Mouse (Mus musculus) forelimb bud, embryonic 11.5 days (tissue): ENCODE measurements at regions not wholly inside any gene's neighbourhood (a gene's known extent, or its start where the extent isn't known, plus 50 kb on each side); places are given as distances from the start of the nearest gene placed in this dataset.
A peak's percentile ranks its signal among the peaks of the same experiment; 100 is the strongest.
"Not testable (repeated sequence)": the region's sequence is repeated elsewhere in the genome, so short reads cannot be mapped to it uniquely, and the experiment has no call there.

Source experiments
- DNase-seq: peaks from one replicate; pipeline ENCODE4 v3.0.0-alpha.2; 2012; ENCODE audit warnings: low read depth, low spot score

DNA sequence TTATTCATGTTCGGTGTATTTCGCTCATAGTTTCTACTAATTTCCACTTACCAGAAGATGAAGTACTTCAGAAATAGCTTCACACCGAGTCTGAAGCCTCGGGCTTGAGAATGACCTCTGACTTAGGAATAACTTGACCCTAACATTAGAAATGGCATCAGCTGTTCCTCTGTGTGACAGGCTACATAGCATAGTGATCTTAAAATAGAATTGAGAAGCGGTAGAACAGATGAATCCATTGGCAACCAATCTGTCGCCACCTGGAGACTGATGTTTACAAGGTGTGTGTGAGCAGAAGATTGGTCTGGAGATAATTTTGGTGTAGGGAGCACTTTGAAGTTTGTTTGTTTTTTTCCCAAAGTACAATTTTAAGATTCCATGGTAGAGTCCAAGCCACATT, 60.9 kb upstream of the Ahi1 start:
- no peak for DNase-seq

DNA sequence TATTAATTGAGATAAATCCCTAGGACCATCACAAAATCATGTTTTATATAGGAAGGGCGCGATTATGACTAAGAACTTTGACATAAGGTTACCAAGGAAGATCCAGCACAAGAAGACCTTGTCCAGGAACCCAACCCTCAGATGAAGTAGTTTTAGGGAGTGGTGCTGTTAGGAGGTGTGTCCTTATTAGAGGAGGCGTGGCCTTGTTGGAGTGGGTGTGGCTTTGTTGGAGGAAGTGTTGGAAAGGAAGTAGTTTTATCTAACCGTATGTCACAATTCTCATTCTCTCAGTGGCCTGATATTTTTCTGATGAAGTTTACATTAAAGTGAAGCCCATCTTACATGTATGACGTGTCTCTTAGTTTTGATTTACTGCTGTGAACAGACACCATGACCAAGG, 68.7 kb upstream of the Ahi1 start:
- no peak for DNase-seq

DNA sequence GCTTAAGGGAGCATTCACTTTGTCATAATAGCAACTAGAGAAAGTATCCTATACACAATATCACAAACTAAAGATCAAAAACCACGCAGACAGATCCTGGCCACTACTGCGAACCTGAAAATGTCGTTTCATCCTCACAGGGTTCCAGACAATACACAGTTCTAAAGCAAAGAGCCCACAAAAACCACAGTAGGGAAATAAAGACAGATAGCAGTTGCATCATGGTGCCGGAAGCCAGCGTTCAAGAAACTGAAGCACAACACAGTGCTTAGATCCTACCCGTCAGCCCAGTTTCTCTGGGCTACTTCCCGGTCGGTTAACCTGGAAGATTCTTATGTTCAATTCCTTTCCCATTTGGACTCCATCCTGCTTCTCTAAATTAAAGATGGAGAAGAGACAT, 69.7 kb upstream of the Ahi1 start:
- no peak for DNase-seq

DNA sequence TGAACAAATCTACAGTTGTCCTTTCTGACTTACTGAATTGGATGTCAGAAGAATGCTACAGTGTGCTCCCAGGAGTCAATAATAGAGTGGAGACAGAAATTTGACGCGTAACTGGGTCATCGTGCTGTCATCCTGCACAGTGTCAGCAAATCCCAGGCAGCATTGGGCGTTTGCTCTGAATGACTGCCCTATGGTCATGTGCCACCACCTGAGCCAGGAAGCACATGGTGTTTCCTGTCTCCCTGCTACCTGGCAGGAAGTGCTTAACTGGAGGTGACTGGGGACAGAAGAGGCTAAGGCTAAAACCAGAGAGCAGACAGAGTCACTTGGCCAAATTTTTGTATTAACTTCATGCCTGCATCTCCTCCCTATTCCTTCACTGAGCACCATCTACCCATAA, 72.1 kb upstream of the Ahi1 start:
- no peak for DNase-seq

DNA sequence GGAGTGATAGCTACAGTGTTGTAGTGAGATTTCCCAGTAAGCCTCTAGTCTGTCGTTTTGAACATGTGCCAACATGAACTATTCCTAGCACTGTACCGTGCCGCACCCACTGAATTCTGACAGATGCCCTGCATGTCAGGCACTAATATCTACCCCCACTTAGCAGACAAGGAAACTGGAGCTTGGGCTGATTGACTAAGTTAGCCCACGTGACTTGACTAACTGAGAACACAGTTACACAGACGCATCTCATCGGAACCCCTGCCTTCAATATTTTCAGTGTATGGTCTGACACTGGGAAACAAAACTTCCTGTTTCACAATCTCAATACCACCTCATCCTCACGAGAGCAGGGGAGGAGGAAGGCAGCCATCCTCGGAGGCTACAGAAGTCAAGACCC, 72.9 kb upstream of the Ahi1 start:
- no peak for DNase-seq

DNA sequence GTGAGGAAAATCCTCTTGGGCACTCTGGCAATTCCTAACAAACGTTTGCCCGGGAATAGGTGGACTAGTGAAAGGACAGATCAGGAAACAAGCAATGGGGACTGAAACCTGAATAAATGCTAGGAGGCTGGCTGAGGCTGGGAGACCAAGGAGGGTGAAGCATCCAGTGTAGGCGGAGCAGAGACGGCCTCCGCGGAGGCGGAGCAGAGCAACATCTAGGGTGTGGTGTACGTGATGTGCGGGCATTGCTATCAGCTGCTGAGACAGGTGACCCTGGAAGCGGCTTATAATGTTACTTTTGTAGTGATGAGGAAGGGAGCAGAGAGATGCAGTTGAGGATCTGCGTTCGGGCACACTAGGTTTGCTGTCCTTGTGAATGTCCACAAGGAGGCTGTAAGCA, 85.3 kb upstream of the Ahi1 start:
- DNase-seq, result no peak

DNA sequence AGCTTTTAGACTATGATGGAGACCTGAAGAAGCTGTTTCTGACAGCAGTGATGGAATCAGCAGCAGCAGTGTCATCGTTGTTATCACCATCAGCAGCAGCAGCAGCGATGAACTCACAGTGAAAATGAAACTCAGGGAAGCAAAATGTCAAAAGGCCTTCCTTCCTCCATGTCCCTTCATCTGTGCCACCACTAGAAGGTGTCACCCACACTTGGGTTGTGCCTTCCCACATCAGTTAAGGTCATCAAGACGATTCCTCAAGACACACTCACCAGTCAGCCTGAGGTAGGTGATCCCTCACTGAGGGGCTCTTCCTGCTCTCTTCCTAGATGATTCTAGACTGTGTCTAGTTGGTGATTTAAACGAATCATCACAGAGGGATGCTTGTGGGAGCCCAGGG, 87.3 kb upstream of the Ahi1 start:
- DNase-seq, result no peak

DNA sequence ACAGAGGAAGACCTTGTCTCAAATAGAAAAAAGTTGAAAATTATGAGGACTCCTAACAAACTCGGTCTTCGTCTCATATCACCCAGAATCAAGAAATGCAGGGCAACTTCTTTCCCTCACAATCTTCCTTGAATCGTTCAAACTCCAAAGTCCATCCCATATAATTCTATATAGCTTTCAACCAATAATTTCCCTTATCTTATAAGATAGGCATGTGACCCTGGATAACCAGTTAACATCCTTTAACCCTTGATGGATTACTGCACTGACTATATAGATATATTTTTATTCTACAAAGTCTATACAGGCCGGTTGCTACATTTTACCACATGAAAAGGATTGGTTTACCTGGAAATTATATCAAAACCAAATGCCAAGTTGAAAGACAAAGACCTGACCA, 94.9 kb upstream of the Ahi1 start:
- no peak for DNase-seq

DNA sequence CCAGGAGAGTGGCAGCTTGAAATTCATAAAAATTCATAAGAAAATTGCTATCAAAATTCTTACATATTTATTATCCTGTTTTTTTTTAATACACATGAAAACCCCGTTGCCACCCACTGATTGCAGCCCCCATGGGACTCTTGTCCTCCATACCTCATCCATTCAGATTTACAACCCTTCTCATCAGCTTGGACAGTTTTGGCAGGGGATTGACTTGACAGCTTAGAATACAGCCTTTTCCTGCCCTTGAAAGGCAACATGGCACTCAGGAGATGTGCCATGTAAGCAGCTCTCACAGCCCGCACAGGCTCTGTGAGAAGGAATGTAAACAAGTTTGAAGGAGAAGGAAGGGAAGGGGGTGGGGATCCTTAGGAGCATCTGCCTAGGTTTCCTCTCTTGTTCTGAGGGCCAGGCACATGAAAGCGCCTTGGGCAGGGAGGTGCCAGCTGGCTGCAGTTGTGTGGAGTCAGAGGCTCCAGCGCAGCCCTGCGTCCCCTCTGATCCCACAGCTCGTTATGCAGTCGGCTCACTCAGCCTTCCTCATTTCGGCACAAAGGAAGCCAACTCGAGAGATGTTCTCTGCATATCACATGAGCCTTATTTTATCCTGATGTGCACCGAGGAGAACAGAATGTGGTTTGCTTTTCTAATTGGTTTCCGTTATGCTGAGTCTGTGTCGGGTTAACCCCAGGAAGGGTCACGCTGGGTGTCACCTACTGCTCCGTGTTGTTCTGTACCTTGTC, 97.6 kb upstream of the Ahi1 start:
- peak; percentile 35 for DNase-seq

DNA sequence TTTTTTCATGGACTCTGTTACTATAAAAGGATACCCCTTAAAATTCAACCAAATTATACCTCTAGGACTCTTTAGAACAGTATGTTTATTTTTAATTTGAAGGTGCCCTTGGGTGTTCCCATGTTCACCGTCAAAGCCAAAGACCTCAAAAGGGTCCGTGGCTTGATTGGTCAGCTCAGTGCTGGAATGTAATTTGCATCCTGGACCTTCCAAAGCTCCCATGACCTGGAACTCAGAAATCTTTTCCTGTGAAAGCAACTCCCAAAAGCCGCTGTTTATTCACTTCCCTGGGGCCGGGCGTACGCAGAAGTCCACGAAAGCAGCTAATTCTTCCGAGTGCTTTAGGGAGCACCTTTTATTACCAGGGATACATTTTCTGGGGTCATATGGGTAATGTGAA, 105.1 kb upstream of the Ahi1 start:
- no peak for DNase-seq

DNA sequence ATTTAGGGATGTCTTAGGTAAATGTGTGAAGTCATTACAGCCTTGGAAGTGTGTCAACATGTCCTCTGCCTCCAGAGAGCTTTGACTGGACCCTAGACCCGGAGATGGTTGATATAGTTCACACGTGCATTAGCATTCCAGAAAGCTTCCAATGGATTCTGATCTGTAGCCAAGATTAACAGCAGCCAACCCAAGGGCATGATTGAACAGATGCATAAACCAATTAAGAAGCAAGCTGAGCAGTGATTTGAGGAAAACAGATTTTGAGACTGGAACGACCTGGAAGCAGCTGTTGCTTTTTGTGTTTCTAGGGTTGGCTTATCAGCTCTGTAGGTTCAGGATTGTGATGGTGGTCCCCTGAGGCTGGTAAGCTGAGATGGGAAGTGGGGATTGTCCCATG, 109.1 kb upstream of the Ahi1 start:
- no peak for DNase-seq

DNA sequence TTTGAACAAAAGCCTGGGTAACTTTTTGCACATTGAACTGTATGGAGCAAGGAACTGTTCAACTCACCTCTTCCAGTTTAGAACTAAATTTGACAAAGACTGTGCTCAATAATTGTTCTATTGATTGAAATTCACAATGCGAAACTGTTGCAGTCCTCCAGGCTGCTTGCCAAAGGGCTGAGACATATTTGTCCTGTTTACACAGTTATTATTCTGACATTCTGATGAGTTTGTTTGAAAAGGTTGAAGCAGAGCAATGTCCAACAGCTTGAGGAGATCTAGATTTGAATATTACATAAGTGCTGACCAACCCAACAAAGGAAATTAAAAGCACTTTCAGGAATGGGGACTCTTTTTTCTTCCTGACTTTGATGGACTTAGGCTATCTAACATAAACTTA, 110.2 kb upstream of the Ahi1 start:
- no peak for DNase-seq

DNA sequence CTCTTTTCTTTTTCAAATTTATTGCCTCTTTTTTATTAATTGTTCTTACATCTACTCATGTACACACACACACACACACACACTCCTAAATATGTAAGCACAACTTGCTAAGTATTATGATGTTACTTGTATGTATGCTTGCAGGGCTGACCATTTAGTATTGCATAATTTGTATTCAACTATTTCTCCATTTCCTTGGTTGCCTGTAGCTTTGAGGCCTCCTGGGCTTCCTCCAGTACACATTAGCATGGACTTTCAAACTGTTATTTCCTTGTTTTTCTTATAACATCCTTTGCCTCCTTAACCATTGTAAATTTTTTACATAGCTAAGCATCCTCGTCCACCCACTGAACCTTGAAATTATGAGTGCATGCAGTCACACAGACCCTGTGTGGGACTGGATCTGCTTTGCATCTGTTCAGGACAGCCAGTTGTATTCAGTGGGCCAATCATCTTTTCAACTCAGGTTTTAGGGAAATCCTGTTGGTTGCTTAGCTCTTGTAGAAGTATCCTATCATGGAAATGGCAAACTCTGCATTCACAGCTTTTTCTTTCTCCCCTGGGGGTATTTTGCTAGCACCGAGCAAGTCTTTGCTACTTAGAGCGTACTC, 110.8 kb upstream of the Ahi1 start:
- DNase-seq, result no peak

DNA sequence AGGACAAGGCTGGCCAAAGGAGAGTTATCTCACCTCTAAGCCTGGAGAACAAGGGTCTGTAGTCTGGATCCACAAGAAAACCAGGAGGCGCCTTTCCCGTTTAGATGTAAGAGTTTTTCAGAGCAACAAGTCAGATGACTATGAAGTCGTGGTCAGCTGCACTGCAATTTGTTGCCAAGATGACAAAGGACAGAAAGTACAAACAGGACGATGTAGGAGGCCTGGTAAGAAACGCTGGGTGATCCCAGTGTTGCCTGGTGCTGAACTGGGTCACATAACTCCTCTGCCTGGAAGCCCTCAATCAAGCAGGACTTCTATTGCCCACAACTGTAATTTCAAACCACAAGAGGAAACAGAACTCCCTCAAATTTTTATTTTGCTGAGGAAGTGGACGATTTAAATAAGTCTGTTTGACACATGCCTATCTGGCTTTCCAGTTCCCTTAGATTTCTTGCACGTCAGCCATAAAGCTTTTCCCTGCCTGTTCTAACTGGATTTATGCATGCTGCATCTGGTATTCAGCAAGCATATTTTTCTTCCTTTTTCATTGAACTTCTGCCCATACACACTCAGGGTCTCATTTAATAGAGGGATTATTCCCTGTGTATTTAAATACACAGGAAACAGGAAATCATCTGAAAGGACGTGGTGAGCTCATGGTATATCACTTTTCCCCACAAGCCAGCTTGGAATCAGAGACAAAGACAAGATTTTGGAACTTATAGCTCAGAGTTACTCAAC, 113.5 kb upstream of the Ahi1 start:
- DNase-seq, result no peak

DNA sequence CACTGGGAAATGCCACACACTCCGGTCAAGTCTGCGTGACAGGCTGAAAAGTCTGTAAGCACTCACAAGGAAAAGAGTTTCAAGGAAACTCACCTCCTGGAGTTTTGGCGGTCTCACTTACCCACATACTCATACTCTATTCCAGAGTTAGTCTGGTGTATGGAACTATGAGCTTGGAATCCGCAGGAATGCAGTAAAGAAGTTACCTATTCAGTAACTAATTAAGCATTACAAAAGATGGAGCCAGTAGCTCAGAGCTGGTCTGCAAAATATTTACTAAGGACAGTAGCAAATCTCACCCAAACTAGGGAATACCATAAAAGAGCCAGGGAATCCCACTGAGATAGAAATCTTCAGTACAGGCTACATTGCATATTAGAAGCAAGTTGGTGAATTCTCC, 111.9 kb upstream of the Pde7b start:
- DNase-seq, result not testable (repeated sequence)

DNA sequence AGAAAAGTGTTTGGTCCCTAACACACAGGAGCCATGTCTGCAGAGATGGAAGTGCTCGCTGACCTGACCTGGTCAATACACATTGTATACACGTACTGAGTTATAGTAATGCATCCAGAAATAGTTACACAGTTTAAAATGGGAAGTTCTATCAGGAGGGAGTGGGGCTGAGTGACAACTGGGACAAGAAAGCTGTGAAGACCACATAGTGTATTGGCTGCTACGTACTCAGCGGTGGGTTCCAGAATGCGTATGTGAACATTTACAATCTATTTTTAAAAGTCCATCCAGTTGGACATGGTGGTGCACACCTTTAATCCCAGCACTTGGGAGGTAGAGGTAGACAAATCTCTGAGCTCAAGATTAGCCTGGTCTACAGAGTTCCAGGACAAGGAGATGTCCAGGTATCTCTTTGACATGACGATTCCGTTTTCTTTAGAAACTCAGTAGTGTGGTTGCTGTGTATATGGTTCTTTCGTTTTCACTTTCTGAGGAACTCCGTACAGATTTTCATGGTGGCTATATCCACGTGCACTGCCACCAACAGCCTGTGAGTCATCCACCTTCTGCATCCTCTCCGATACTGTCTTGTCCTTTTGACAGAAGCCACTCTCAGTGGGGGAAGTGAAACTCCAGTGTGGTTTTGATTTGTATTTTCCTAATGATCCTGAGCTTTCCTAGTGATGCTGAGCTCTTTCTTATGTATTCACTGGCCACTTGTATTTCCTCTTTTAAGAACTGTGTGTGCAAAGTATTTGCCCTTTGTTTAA, 110.1 kb upstream of the Pde7b start:
- DNase-seq, result no peak

DNA sequence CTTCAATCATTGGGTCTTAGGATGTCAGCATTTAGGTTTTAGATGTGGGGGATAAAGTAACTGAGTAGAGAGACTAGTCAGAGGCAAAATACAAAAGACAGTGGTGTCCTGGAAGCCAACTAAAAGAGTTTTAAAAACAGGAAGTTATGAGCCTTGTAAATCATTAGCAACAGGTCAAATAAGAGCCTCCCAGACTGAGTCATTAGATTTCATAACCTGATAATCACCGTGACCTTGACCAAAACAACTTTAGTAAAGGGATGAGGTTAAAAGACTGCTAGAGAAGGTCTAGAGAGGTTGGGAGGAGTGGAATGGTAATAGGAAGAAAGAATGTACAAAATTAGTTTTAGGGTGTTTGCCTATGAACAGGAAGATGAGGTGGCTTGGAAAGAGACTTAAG, 103.4 kb upstream of the Pde7b start:
- DNase-seq, result no peak

DNA sequence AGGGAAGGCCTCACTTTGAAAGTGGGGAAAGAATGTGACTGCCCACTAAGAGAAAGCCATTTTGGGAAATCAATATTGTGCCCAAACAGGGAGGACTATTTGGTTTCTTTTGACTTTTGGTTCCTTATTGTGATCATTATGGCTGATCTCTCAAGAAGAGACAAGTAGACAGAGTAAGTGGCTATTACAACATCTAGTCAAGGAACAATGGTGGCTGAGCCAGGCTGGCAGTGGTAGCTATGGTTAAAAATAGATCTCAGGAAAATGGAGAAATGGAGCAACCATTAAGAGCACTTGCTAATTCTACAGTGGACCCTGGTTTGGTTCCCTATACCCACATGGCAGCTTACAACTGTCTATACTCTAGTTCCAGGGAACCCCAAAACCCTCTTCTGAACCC, 102.6 kb upstream of the Pde7b start:
- DNase-seq, result no peak

DNA sequence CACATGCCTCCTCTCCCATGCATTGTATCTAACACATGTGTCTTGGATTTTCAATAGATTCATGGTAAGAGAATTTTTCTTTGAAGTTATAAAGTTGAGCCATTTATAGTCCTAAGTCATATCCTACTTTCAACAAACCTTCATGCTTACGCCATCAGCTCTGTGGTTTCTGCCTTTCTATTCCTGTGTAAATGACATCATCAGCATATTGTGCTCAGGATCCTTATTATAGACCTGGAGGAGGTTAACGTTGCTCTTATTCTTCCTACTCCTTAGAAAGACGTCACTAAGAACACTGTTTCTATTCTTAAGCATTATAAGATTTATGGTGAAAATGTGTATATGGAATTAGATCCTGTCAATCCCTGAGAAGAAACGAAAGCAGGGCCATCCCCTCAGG, 93.7 kb upstream of the Pde7b start:
- no peak for DNase-seq

DNA sequence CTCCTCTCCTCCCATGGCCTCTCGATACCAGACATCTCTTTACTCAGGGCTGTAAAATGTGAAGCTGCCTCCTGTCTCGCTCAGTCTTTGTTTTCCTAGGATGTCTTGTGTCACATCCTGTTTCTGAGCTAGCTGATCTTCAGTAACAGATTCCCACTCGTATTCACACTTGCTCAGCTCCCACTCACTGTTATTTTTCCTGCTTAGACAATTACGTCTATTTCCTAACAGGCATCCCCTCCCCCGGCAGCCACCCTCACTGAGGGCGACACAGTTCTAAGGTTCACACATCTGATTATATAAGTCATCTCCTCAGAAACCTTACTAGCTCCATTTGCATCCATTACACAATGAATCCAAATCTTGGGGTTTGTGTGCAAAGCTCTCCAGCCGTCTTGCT, 74.9 kb upstream of the Pde7b start:
- DNase-seq, result no peak

DNA sequence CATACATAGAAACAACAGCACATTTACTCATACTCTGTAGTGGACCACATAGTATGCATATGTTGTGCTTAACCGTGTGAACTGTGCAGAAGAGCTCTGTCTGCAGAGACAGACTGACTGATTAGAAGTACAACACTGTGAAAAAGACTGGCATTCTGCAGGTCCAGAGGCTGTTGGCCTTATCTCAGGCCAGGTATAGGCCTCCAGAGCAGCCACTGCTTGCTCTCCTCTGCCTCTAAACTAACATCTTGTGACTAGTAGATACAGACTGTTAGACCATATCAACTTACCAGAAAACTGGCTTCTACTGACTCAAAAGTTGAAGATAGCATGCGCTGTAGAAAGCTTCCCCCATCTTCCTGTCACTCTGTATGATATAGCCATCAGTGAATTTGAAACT, 73.5 kb upstream of the Pde7b start:
- DNase-seq, result no peak

DNA sequence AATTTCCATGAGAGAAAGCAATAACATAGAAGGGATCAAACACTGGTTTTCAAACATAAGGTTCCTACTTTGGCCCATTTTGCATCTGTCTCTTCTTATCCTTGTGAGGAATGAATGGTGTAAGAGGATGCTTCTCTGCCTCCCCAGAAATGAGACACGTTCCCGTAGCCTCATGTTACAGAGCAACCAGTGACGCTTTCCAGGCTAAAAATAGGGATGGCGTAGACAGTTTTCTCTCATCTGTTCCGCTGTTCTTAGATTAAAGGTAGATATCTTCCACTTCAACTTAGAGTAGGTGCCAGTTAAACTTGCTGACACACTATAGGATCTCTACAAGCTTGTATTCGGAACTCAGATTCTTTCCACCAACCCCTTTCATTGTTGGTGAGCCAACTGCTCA, 69.1 kb upstream of the Pde7b start:
- DNase-seq, result no peak
